Mouse (Mus musculus) spleen, adult 2 months (tissue): ENCODE data around the gene Zcchc7.

Experiments used
- CTCF ChIP-seq: fragments of 200-500 bp; IDR thresholded peaks from 2 replicates; pipeline ENCODE4 v1.5.1; 2011; ENCODE audit warnings: mild to moderate bottlenecking, inconsistent platforms; ENCODE audit not compliant: insufficient read depth, insufficient read length, insufficient replicate concordance; ENCODE audit errors: extremely low read depth
- POLR2A ChIP-seq: fragments of 200-500 bp; IDR thresholded peaks from 2 replicates; pipeline ENCODE4 v1.6.1; 2011; ENCODE audit warnings: low read depth, low read length, inconsistent platforms

- TF ChIP-seq CTCF: no peak
- TF ChIP-seq POLR2A: no peak
Measured at GRCm38 (mm10) chr4:44880065-44880623, 124.5 kb downstream of the Zcchc7 start.
